Mouse (Mus musculus) small intestine, adult 2 months (tissue): ENCODE results near the gene Islr. TPM values are rescaled to one million over a fixed set of nuclear protein-coding genes. Genes with fewer than 3 reads are reported as not detected.

Experiments
- H3K27ac ChIP-seq: fragments of 200-500 bp; 2 replicates; pipeline ENCODE4 v1.5.1; 2012; ENCODE audit warnings: low read depth, low read length, control low read depth, inconsistent platforms; ENCODE audit not compliant: insufficient read depth
- H3K27me3 ChIP-seq: fragments of 200-500 bp; 2 replicates; pipeline ENCODE4 v1.6.1; 2012; ENCODE audit warnings: mild to moderate bottlenecking, moderate library complexity, low read length, inconsistent platforms; ENCODE audit not compliant: control insufficient read depth, insufficient read depth
- H3K36me3 ChIP-seq: fragments of 200-500 bp; 2 replicates; pipeline ENCODE4 v1.6.1; 2012; ENCODE audit warnings: mild to moderate bottlenecking, low read length, control low read depth, inconsistent platforms; ENCODE audit not compliant: control insufficient read depth, insufficient read depth
- H3K4me1 ChIP-seq: fragments of 200-500 bp; 2 replicates; pipeline ENCODE4 v1.6.1; 2012; ENCODE audit warnings: low read length, inconsistent platforms, mixed read lengths; ENCODE audit not compliant: control insufficient read depth, insufficient read depth, insufficient read length
- H3K4me3 ChIP-seq: fragments of 200-500 bp; 2 replicates; pipeline ENCODE4 v1.5.1; 2012; ENCODE audit warnings: low read depth, mild to moderate bottlenecking, control low read depth, inconsistent platforms, low read length, moderate library complexity
- CTCF ChIP-seq: fragments of 200-500 bp; IDR thresholded peaks from 2 replicates; pipeline ENCODE4 v1.5.1; 2012; ENCODE audit warnings: low read depth, mild to moderate bottlenecking, control low read depth, inconsistent platforms, low read length, moderate library complexity, mixed read lengths; ENCODE audit not compliant: insufficient replicate concordance, insufficient read length; ENCODE audit errors: extremely low read depth
- POLR2A ChIP-seq: fragments of 200-500 bp; IDR thresholded peaks from 2 replicates; pipeline ENCODE4 v1.6.1; 2012; ENCODE audit warnings: low read depth, mild to moderate bottlenecking, control low read depth, inconsistent platforms, low read length, moderate library complexity
- WGBS: fragments of 180-500 bp; shearing (Covaris S2); methylation state at CpG from one replicate; pipeline ENCODE4 v1.1.7; 2018; 5-methylcytosine and 5-hydroxymethylcytosine counted together
- polyA plus RNA-seq: library from polyadenylated mRNA; depleted of rRNA; stranded (reverse); fragments of >200 nt; gene quantifications from 2 replicates; pipeline ENCODE4 v1.2.3, GENCODE M21; 2012

Islr gene
- polyA plus RNA-seq, 1 experiment: 31.4 TPM

DNA sequence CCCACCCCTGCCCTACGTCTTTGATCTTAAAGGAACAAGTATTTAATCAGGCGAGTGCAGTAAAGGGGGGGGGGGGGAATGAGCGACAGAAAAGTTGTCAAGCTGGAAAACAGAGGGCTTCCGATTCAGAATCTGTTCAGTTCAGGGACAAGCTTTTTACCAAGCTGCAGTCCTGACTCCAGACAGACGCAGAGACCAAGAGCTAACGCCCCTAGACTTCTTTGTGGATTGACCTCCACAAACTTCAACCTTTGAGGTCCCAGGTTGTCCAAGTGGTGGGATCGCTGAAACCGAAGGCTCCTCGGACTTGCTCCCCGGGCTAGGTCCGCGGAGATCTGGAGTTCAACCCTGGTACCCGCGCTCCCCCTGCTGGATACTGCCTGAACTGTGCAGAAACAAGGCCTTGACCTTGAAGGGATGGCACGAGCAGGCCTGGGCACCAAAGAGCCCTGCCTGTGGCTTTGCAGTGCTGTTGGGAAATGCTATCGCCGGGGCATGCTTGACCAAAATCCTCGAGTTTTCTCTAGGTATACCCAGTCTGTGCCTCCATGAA is 418 bp upstream of the Islr start:
- peak overlapping the region; percentile 66 for H3K4me3 ChIP-seq
- TF ChIP-seq CTCF: peak; percentile 98
- no peak for TF ChIP-seq POLR2A
- no peaks in the 10 kb centered on the region for H3K4me1 ChIP-seq
- 3% methylated on average over 18 of the region's 18 CpGs for WGBS
- peaks cover 40% of the 10 kb centered on the region for H3K27me3 ChIP-seq
- H3K27ac ChIP-seq: no peak overlapping the region
- no peaks in the 10 kb centered on the region for H3K36me3 ChIP-seq

GRCm38 (mm10) chr9:58202676-58203453 is 1.2 kb downstream of the Islr start:
- Histone ChIP-seq H3K4me3 (no peak overlapping the region), H3K27ac (no peak overlapping the region), H3K4me1 (0 out of 2 replicates have a peak, but pooled peaks cover under 1% of the 10 kb centered on the region), H3K27me3 (peaks cover 56% of the 10 kb centered on the region), H3K36me3 (no peaks in the 10 kb centered on the region)
- TF ChIP-seq CTCF: no peak
- no peak for TF ChIP-seq POLR2A
- WGBS: 9% methylated on average over 14 of the region's 14 CpGs

DNA sequence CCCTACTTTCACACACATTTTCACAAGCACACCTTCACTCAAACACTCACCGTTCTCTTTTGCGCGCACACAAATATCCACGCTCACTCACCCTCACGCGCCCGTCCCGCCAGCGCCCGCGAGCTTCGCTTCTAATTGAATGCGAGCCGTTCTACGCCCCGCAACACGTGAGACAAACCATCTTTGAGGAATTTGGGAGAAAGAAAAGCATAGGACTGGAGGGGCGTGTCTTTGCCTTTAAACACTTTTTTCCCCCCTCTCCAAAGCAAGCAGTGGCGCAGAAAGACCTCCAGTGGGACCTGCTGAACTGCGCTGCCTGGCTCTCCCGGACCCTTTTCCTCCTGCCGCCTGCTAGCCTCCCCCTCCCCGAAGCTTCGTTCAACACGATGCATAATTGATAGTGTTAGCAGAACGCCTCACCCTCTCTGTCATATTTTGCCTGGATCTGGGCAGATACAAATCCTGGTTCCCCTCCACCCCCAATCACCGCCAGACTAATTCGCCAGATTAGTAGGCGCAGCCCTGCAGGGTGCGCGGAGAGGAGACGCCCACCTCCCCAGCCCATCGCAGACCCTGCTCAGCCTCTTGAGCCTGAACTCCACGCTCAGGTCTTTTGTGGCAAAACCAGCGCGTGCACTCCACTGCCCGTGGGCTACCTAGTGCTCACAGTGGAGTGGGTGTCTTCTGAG is 2.1 kb downstream of the Islr start:
- H3K4me1 ChIP-seq: peaks cover 5% of the 10 kb centered on the region; the same call in 1 of the 2 replicates
- H3K36me3 ChIP-seq: no peaks in the 10 kb centered on the region
- WGBS: 4% methylated on average over 37 of the region's 37 CpGs
- H3K4me3 ChIP-seq: no peak overlapping the region
- peaks cover 64% of the 10 kb centered on the region for H3K27me3 ChIP-seq
- TF ChIP-seq CTCF (no peak), POLR2A (no peak)
- H3K27ac ChIP-seq: no peak overlapping the region

GRCm38 (mm10) chr9:58201091-58201842 is 2.8 kb downstream of the Islr start:
- 4% methylated on average over 24 of the region's 24 CpGs for WGBS
- no peak for TF ChIP-seq POLR2A
- TF ChIP-seq CTCF: no peak
- Histone ChIP-seq H3K36me3 (no peaks in the 10 kb centered on the region), H3K4me3 (no peak overlapping the region), H3K4me1 (peaks cover 5% of the 10 kb centered on the region; the same call in 1 of the 2 replicates), H3K27ac (no peak overlapping the region), H3K27me3 (peaks cover 71% of the 10 kb centered on the region)

- Histone ChIP-seq H3K4me1 (peaks cover 5% of the 10 kb centered on the region; the same call in 1 of the 2 replicates), H3K36me3 (no peaks in the 10 kb centered on the region), H3K4me3 (no peak overlapping the region), H3K27me3 (peaks cover 79% of the 10 kb centered on the region), H3K27ac (no peak overlapping the region)
- TF ChIP-seq CTCF: no peak
- TF ChIP-seq POLR2A: no peak
- 16% methylated on average over 11 of the region's 11 CpGs for WGBS
Observed at GRCm38 (mm10) chr9:58200270-58201090, 3.6 kb downstream of the Islr start.
